Mouse (Mus musculus) ES-E14 (cell line): ENCODE measurements around the gene Pou2f1. TPM values are rescaled to one million over a fixed set of nuclear protein-coding genes. Genes with fewer than 3 reads are reported as not detected.

Experiments used
- DNase-seq: peaks from one replicate; pipeline ENCODE4 v3.0.0-alpha.2; 2013; ENCODE audit warnings: low read depth, low spot score
- H3K27ac ChIP-seq: 2 replicates; pipeline ENCODE4 v1.5.1; 2012; ENCODE audit warnings: low read depth, mild to moderate bottlenecking, low read length, moderate library complexity, mixed read lengths; ENCODE audit not compliant: poor library complexity, insufficient read depth, severe bottlenecking
- H3K36me3 ChIP-seq: 2 replicates; pipeline ENCODE4 v1.6.1; 2012; ENCODE audit warnings: mild to moderate bottlenecking, low read length, moderate library complexity, mixed read lengths; ENCODE audit not compliant: control insufficient read depth, poor library complexity, insufficient read depth, severe bottlenecking
- H3K4me1 ChIP-seq, 2 experiments: fragments of 150-350 bp in 1 of 2; sonication (generic) in 1 of 2; 2 replicates each; pipeline ENCODE4 v1.6.1; 2012; ENCODE audit warnings: low read length in 2 of 2, mild to moderate bottlenecking in 1 of 2, mixed read lengths in 1 of 2; ENCODE audit not compliant: control insufficient read depth in 2 of 2, insufficient read depth in 2 of 2, poor library complexity in 1 of 2
- H3K4me3 ChIP-seq, 2 experiments: fragments of 150-350 bp in 1 of 2; sonication (generic) in 1 of 2; 2 replicates each; pipeline ENCODE4 v1.5.1; 2012; ENCODE audit warnings: low read length in 2 of 2, low read depth in 1 of 2, mild to moderate bottlenecking in 1 of 2, mixed read lengths in 1 of 2; ENCODE audit not compliant: insufficient read depth in 1 of 2, poor library complexity in 1 of 2, severe bottlenecking in 1 of 2
- H3K9ac ChIP-seq: 2 replicates; pipeline ENCODE4 v1.6.1; 2012; ENCODE audit warnings: low read depth, mild to moderate bottlenecking, low read length, mixed read lengths; ENCODE audit not compliant: poor library complexity, insufficient read depth, severe bottlenecking
- H3K9me3 ChIP-seq: fragments of 150-350 bp; sonication (generic); 2 replicates; pipeline ENCODE4 v1.6.1; 2012; ENCODE audit warnings: low read depth, mild to moderate bottlenecking, low read length; ENCODE audit not compliant: control insufficient read depth, insufficient read depth
- CHD2 ChIP-seq: IDR thresholded peaks from 2 replicates; pipeline ENCODE4 v1.6.1; 2014; ENCODE audit warnings: mild to moderate bottlenecking, low read depth, low read length, inconsistent platforms
- HCFC1 ChIP-seq: IDR thresholded peaks from 2 replicates; pipeline ENCODE4 v1.6.1; 2012; ENCODE audit warnings: low read length, inconsistent platforms, borderline replicate concordance; ENCODE audit not compliant: insufficient read depth
- MAFK ChIP-seq: IDR thresholded peaks from 2 replicates; pipeline ENCODE4 v1.6.1; 2014; ENCODE audit warnings: mild to moderate bottlenecking, low read depth, low read length, inconsistent platforms; ENCODE audit not compliant: insufficient read depth
- ZC3H11A ChIP-seq: IDR thresholded peaks from 2 replicates; pipeline ENCODE4 v1.6.1; 2012; ENCODE audit warnings: low read depth, mild to moderate bottlenecking, inconsistent platforms, low read length, borderline replicate concordance
- ZNF384 ChIP-seq: IDR thresholded peaks from 2 replicates; pipeline ENCODE4 v1.6.1; 2012; ENCODE audit warnings: low read depth, low read length, inconsistent platforms
- in situ Hi-C, 2 experiments: fragments of 600-800 bp; cut with MboI; formaldehyde crosslinking; loops; one replicate each; pipeline ENCODE4 v1.15.1; 2025; ENCODE audit warnings: low sequenced_read_pairs in 2 of 2, inconsistent platforms in 1 of 2; ENCODE audit not compliant: unreplicated experiment in 2 of 2
- total RNA-seq: library from RNA; depleted of rRNA; stranded (reverse); fragments of 300-350 nt; gene quantifications from 2 replicates; pipeline ENCODE4 v1.2.3, GENCODE M21; 2012

Pou2f1 gene
- total RNA-seq, 1 experiment, result 37.9 TPM

DNA sequence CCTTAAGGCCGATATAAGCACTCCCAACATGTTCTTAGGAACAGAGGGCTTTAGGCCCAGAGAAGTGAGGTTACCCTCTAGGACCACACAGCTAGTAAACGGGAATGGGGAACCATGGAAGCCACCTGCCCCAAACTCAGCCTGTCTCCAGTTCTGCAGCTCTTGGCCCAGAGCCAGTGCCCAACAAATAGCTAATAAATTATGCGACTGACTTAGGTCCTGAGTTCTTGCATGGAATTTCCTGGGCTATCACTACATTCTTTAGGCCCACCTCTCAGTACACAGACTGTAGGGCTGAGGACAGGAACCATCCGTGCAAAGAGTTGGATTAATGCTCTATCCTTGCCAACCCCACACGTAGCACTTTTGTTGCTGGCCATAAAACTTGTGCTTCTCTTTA lies 150.3 kb downstream of the Pou2f1 start:
- Histone ChIP-seq H3K27ac (no peak overlapping the region), H3K4me1 (no peaks in the 10 kb centered on the region), H3K9ac (no peak overlapping the region), H3K4me3 (no peak overlapping the region), H3K9me3 (no peaks in the 10 kb centered on the region), H3K36me3 (no peaks in the 10 kb centered on the region)
- in situ Hi-C loops, result no loop called here
- DNase-seq, result no peak
- no peak for TF ChIP-seq MAFK
- no peak for TF ChIP-seq HCFC1
- TF ChIP-seq CHD2, result no peak
- TF ChIP-seq ZC3H11A, result no peak
- no peak for TF ChIP-seq ZNF384

GRCm38 (mm10) chr1:165849458-165850445 lies 152.7 kb downstream of the Pou2f1 start:
- Histone ChIP-seq H3K9me3 (no peaks in the 10 kb centered on the region), H3K4me1 (peaks cover 0 to 5% of the 10 kb centered on the region in 2 experiments; a peak in 1 of 4 replicates), H3K4me3 (no peak overlapping the region), H3K36me3 (no peaks in the 10 kb centered on the region), H3K9ac (no peak overlapping the region), H3K27ac (peak overlapping the region; percentile 27; the same call in 1 of the 2 replicates)
- TF ChIP-seq HCFC1 (no peak), ZNF384 (no peak), CHD2 (no peak), ZC3H11A (no peak), MAFK (no peak)
- DNase-seq, result no peak
- in situ Hi-C loops, result no loop called here

DNA sequence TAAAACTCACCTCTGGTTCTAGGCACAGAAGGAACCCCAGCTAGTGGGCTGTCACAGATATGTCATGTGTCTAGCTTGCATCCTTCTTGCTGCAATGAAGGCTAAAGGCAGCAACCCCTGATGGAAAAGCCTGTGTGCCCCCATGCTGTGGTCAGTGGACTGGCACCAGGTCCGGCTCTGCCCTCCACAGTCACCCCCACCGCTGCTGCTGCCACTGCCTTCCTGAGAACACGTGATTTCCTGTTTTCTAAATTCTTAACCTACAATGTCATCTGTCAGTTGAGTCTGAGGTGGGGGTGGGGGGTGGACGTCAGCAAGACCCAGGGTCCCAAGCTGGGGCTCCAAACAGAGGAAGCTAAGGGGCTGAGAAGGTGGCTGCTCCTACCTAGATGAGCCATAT lies 153.6 kb downstream of the Pou2f1 start:
- Histone ChIP-seq H3K9ac (no peak overlapping the region), H3K4me3 (no peak overlapping the region), H3K36me3 (no peaks in the 10 kb centered on the region), H3K4me1 (peaks cover 0 to 5% of the 10 kb centered on the region in 2 experiments; a peak in 1 of 4 replicates), H3K27ac (no peak overlapping the region), H3K9me3 (no peaks in the 10 kb centered on the region)
- no peak for DNase-seq
- in situ Hi-C loops, result no loop called here
- TF ChIP-seq ZC3H11A, result no peak
- no peak for TF ChIP-seq ZNF384
- TF ChIP-seq MAFK, result no peak
- no peak for TF ChIP-seq CHD2
- no peak for TF ChIP-seq HCFC1

DNA sequence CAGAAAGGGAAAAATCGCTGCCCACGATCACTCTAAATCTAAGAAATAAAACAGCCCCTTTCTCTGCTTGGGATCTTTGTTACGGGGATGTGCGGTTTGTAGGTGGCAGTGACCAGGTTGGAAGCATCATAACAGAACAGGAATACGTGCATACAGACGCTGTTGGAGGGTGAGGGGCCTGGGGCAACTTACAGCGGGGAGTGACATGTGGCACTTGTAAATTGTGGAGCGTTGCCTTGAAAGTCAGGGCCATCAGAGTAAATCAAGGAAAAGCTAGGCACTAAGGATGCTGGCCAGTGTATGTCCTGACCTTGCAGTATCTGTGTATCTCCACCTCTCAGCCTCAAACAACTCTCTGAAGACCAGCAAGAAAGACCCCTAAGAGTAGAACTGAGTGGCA lies 154.1 kb downstream of the Pou2f1 start:
- no peaks in the 10 kb centered on the region for H3K9me3 ChIP-seq
- H3K9ac ChIP-seq, result no peak overlapping the region
- H3K36me3 ChIP-seq, result no peaks in the 10 kb centered on the region
- in situ Hi-C loops, result no loop called here
- no peak overlapping the region for H3K4me3 ChIP-seq
- no peak overlapping the region for H3K27ac ChIP-seq
- TF ChIP-seq ZC3H11A (no peak), MAFK (no peak), ZNF384 (no peak), CHD2 (no peak), HCFC1 (no peak)
- peaks cover 0 to 5% of the 10 kb centered on the region in 2 experiments; a peak in 1 of 4 replicates for H3K4me1 ChIP-seq
- no peak for DNase-seq
